Mouse (Mus musculus) ES-Bruce4 (cell line): ENCODE data around the gene Plek2. TPM values are rescaled to one million over a fixed set of nuclear protein-coding genes. Genes with fewer than 3 reads are reported as not detected.

ENCODE experiments used
- H3K27ac ChIP-seq: 2 replicates; pipeline ENCODE4 v1.5.1; 2012; ENCODE audit warnings: low read length, inconsistent platforms; ENCODE audit not compliant: insufficient read depth
- H3K27me3 ChIP-seq: 2 replicates; pipeline ENCODE4 v1.6.1; 2012; ENCODE audit warnings: mild to moderate bottlenecking, low read length, inconsistent platforms; ENCODE audit not compliant: control insufficient read depth, poor library complexity, insufficient read depth, severe bottlenecking
- H3K36me3 ChIP-seq: 2 replicates; pipeline ENCODE4 v1.6.1; 2012; ENCODE audit warnings: inconsistent platforms, mild to moderate bottlenecking, low read length, moderate library complexity; ENCODE audit not compliant: control insufficient read depth, poor library complexity, insufficient read depth, severe bottlenecking
- H3K4me1 ChIP-seq: one replicate; pipeline ENCODE4 v1.8.1; 2011; ENCODE audit warnings: low read length; ENCODE audit not compliant: control insufficient read depth, insufficient read depth
- H3K4me3 ChIP-seq: 2 replicates; pipeline ENCODE4 v1.5.1; 2011; ENCODE audit warnings: low read depth, mild to moderate bottlenecking, low read length
- H3K9ac ChIP-seq: 2 replicates; pipeline ENCODE4 v1.6.1; 2012; ENCODE audit warnings: low read depth, mild to moderate bottlenecking, inconsistent platforms; ENCODE audit not compliant: poor library complexity, severe bottlenecking
- H3K9me3 ChIP-seq: replicated peaks from 2 replicates; pipeline ENCODE4 v1.6.1; 2012; ENCODE audit warnings: mild to moderate bottlenecking, low read length, inconsistent platforms; ENCODE audit not compliant: control insufficient read depth, poor library complexity, insufficient read depth, severe bottlenecking
- CTCF ChIP-seq: IDR thresholded peaks from one replicate; pipeline ENCODE4 v1.8.1; 2011; ENCODE audit warnings: low read depth, low read length
- EP300 ChIP-seq: IDR thresholded peaks from 2 replicates; pipeline ENCODE4 v1.6.1; 2011; ENCODE audit warnings: low read depth, low read length; ENCODE audit not compliant: insufficient read depth
- POLR2A ChIP-seq: IDR thresholded peaks from one replicate; pipeline ENCODE4 v1.8.1; 2011; ENCODE audit warnings: low read length; ENCODE audit not compliant: insufficient read depth
- polyA plus RNA-seq: library from polyadenylated mRNA; stranded (reverse); fragments of >200 nt; gene quantifications from 2 replicates; pipeline ENCODE4 v1.2.4, GENCODE M21; 2011; ENCODE audit warnings: low read depth; ENCODE audit not compliant: missing spikeins, insufficient read depth, insufficient read length

Plek2 gene
- polyA plus RNA-seq, 1 experiment = 3.0 TPM

DNA sequence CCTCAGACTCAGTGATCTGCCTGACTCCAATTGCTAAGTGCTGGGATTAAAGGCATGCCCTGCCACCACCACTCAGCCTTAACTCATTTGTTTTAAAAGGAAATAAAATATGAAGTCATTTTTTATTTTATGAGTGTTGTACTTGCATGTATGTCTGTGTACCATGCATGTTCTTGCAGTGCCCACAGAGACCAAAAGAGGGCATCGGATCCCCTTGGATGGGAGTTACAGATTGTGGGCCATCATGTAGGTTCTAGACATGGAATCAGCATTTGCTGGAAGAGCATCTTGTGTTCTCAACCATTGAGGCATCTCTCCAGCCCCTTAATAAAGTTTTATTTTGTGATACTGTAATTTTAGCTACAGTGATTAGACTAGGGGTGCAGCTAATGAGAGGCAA lies 41.3 kb downstream of the Plek2 start:
- no peak overlapping the region for H3K9ac ChIP-seq
- no peaks in the 10 kb centered on the region for H3K9me3 ChIP-seq
- H3K36me3 ChIP-seq = peaks cover 36% of the 10 kb centered on the region
- H3K27me3 ChIP-seq = no peaks in the 10 kb centered on the region
- no peak for TF ChIP-seq POLR2A
- no peak for TF ChIP-seq CTCF
- no peak for TF ChIP-seq EP300
- H3K4me3 ChIP-seq = no peak overlapping the region
- H3K27ac ChIP-seq = no peak overlapping the region
- no peaks in the 10 kb centered on the region for H3K4me1 ChIP-seq

DNA sequence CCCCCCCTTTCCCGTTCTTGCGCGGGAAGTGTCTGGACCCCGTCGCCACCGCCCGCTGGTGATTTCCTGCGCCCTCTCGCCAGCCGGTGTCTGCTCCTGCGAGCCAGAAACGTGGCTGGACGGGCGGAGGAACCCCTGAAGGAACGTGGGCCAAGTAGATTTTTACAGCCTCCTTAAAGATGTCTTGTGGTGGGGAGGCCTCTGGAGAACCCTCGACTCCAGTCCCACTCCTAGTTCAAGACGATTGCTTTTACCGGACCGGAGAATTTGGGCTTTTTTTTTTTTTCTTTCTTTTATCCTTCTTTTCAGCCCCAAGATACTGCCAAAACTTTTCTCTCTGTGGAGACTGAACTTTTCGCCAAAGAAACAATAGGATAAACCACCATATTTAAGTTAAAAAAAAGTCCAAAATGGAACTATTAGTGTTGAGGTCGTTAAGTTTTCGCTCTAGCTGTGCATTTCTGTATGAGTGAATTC lies 44.5 kb downstream of the Plek2 start:
- no peaks in the 10 kb centered on the region for H3K9me3 ChIP-seq
- H3K36me3 ChIP-seq = peaks cover 16% of the 10 kb centered on the region
- no peaks in the 10 kb centered on the region for H3K4me1 ChIP-seq
- peak overlapping the region; percentile 90 for H3K4me3 ChIP-seq
- TF ChIP-seq EP300 (no peak), POLR2A (no peak), CTCF (no peak)
- peak overlapping the region; percentile 45 for H3K27ac ChIP-seq
- no peaks in the 10 kb centered on the region for H3K27me3 ChIP-seq
- H3K9ac ChIP-seq = peak overlapping the region; percentile 87

DNA sequence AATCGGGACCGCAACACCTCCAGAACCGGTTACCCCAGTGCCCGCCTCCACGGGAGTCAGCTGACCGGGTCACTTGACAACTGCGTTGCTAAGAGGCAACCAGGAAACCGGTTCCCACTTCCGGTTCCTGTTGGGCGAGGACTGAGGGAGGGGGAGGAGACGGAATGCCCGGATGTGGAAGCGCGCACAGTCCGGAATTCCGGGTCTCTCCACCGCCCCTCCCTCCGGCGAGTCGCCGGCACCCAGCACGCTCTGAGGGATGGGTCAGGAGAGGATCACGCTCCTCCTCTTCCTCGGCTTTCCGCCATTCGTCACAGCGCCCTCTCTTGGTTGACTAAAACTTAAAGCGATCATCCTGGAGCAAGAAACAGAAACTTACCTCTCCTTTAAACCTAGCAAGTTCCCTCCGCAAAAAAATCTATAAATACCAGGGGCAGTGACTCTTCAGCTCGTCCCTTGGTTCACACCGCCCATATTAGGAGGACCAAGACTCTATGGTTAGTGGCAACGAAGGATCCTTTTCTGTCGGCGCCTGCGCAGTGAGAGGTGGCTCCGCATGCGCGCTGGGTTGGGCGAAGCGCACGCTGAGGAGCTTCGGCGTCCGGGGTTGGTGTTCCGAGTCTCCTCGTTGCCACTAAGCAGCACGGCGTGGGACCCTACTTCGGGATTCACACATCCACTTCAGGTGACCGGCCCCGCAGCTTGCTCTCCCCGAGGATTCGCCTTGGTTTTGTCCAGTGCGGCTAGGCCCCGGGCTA lies 45.1 kb downstream of the Plek2 start, which contains the start of the genes Atp6v1d and Eif2s1:
TSS of gene Atp6v1d (minus strand) at position 143 of the 758 bp plus-strand sequence.
TSS of gene Eif2s1 (plus strand) at position 324 of the 758 bp plus-strand sequence.
- peak within 1 kb of the TSS; percentile 98 for H3K4me3 ChIP-seq
- TF ChIP-seq EP300 (0 out of 2 replicates have a peak, but pooled peaks have one; percentile 42), POLR2A (peak; percentile 46), CTCF (peak; percentile 64)
- no peaks in the 10 kb centered on the region for H3K27me3 ChIP-seq
- H3K4me1 ChIP-seq = no peaks in the 10 kb centered on the region
- H3K9me3 ChIP-seq = no peaks in the 10 kb centered on the region
- peaks cover 10% of the 10 kb centered on the region for H3K36me3 ChIP-seq
- peak within 1 kb of the TSS; percentile 87 for H3K9ac ChIP-seq
- H3K27ac ChIP-seq = peak within 1 kb of the TSS; percentile 60

DNA sequence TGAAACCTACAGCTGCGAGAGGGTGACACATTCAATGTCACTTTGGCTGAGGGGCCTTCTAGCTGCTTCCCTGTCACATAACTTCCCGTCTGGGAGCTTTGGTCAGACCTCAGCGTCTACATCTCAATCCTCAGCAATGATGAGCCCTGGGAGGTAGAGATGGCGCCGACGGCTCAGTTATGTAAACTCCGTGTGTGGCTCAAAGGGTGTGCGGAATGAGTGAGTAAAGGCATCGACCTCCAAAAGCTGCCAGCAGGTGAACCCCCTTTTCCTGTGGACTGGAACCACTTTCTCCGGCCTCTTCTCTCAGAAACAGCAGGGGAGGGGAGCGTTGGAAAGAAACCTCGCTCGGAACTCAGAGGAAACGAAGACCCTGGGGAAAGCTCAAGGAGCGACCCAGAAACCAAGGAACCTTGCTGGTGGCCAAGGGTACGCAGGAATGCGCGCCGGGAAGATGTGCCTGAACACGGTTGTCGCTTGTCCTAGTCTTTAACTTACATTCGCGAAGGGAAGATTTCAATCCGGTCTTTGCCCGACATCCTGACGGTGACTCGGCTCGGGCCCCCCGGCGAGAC lies 45.8 kb downstream of the Plek2 start:
- Histone ChIP-seq H3K4me1 (no peaks in the 10 kb centered on the region), H3K4me3 (peak overlapping the region; percentile 98), H3K27me3 (no peaks in the 10 kb centered on the region), H3K27ac (peak overlapping the region; percentile 12; the same call in 1 of the 2 replicates), H3K9ac (peak overlapping the region; percentile 85), H3K36me3 (peaks cover 6% of the 10 kb centered on the region), H3K9me3 (no peaks in the 10 kb centered on the region)
- TF ChIP-seq CTCF (no peak), POLR2A (no peak), EP300 (no peak)

DNA sequence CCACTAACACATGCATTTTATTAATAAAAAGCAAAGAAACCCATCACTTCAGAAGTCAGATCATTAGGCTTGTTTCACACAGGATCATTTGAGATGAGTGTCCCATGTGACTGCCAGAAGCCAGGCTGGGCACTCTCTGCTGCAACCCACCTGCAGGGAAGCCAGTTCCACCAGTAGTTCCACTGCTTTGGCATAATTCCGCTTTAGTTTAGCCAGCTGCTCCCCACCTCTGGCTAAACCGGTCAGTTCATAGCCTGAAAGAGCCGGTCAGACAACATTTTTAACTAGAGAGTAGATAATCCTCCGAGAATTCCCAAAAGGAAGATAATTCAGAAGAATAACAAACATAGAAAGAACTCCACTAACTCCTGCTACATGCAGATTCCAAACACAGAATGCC lies 58.5 kb downstream of the Plek2 start:
- Histone ChIP-seq H3K4me3 (no peak overlapping the region), H3K9ac (no peak overlapping the region), H3K36me3 (peaks cover 41% of the 10 kb centered on the region), H3K9me3 (peaks cover 23% of the 10 kb centered on the region), H3K27me3 (no peaks in the 10 kb centered on the region), H3K4me1 (no peaks in the 10 kb centered on the region), H3K27ac (no peak overlapping the region)
- TF ChIP-seq POLR2A (no peak), CTCF (no peak), EP300 (no peak)
